Mouse (Mus musculus): ENCODE results near the gene Smco2.

The Smco2 gene

DNA sequence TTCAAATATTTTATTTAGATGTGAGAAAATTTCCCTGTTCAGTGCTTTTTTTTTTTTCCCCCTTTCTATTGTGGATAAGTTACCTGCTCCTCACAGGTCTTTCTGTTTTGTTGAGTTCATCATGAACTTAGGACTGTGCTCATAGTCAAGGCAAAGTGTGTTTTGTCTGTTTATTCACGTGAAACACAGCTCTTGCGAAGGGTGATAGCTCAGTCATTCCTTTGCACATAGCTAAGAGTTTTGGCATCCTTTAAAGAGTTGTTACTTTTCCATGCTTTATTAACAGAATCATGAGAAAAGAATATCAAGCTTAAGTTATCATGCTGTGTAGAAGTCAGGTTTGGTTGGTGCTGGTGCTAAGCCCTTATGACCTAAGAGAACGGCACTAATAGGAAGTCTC, 54.8 kb downstream of the Smco2 start:
- peak; percentile 1 for DNase-seq

GRCm38 (mm10) chr6:146906000-146906786, 56.3 kb downstream of the Smco2 start:
- peak; percentile 89 for DNase-seq

- DNase-seq: peak; percentile 75
These were observed 57.3 kb downstream of the Smco2 start for GRCm38 (mm10) chr6:146907061-146907794.

DNA sequence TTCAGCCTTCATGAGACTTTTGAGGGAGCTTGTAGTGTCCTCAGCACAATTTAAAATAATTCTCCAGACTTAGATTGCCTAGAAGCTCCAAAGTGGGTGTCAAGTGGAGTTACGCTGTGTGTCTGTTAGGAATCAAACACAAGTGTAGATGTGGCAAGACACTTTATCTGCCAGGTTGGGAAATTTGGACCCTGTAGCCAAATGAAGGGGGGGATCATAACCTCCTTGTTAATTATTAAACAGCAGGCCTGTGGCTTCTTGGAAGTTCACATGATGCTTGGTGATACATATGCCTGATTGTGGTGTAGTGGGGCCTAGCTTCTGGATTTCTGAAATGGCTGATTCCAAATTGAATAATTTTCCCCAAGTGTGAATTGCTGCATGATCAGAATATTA, 57.9 kb downstream of the Smco2 start:
- DNase-seq: peak; percentile 72

GRCm38 (mm10) chr6:146908801-146909200, 58.9 kb downstream of the Smco2 start:
- peak; percentile 84 for DNase-seq

GRCm38 (mm10) chr6:146909725-146910489, 60.0 kb downstream of the Smco2 start:
- DNase-seq: peak; percentile 93

GRCm38 (mm10) chr6:146910801-146911200, 60.9 kb downstream of the Smco2 start:
- peak; percentile 68 for DNase-seq

DNA sequence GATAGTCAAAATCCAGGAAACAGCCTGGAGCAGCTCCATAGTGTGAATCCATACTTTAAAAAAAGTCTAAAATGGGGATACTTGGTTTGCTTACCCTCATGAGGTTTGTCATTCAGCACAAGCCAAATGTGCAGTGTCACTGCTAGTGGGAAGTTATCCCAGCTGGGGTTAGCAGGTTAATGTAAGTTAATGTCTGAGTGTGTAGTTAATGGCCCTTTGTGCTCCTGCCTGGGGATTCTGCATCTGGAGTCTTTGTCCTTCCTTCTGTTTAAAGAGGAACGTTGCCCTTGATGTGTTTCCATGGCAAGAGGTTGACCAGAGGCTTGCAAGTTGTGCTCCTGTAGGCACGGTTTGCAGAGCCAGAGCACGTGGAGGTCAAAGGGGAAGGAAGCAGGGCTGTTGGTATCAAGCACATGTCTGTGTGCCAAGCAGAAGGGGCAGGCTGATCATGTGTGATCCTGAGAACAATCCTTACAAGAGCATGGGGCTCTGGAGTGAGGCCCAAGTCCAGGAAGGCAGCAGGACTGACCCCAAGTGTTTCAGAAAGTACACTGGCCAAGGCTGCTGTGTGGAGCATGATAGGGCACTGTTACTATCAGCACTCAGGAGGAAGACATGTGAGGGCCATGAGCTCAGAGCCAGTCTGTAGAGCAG, 63.1 kb downstream of the Smco2 start:
- DNase-seq: peak; percentile 97

- peak; percentile 24 for DNase-seq
These were observed 63.7 kb downstream of the Smco2 start for GRCm38 (mm10) chr6:146913489-146914198.

GRCm38 (mm10) chr6:146915808-146916207, 65.9 kb downstream of the Smco2 start:
- peak; percentile 18 for DNase-seq

DNA sequence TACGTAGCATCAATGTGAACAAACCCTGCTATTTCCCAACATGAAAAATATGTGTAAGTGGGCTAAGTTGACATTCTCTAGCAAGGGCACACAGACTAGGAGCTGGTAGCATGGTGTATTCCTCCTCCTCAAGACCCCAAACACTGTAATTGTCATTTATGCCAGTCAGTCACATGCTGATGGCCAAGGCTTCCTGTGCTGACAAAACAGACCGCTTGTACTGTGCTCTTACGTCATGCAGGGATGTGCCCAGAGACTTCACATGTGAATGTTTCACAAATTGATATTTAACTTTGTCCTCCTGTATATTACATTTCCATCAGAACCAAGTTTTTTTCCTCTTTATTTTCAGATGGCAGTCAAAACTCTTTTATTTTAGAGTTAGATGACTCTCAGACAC, 67.5 kb downstream of the Smco2 start:
- peak; percentile 53 for DNase-seq

DNA sequence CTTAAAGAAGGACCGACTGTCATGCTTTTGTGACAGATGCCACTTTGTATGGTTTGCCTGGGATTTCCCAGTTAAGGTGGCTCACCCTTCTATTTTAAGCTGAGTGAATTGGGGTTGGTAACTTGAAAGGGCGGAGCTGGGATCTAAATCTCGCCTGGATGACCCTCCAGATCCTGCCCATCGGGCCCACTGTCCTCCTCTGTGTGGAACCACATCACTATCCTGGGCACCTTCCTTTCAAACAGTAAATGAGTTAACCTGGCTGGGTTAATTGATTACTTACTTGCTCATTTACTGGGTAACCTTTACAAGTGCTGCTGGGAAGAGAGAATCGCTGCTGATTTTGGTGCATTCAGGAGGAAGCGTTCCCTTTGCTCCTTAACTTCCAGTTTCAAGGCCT, 68.4 kb downstream of the Smco2 start:
- DNase-seq: peak; percentile 82
